Mouse (Mus musculus) spleen, postnatal 4 days (tissue): ENCODE data around the gene Brk1.
A peak's percentile ranks its signal among the peaks of the same experiment; 100 is the strongest.

Source experiments
- DNase-seq, 2 experiments: peaks; one replicate each; pipeline ENCODE4 v3.0.0; 2022; ENCODE audit warnings: low spot score in 2 of 2

The Brk1 gene

GRCm38 (mm10) chr6:113604432-113605223, at the start of gene Brk1:
Brk1 (plus strand) TSS chr6:113604772.
- DNase-seq = peak; percentile 83 to 93

DNA sequence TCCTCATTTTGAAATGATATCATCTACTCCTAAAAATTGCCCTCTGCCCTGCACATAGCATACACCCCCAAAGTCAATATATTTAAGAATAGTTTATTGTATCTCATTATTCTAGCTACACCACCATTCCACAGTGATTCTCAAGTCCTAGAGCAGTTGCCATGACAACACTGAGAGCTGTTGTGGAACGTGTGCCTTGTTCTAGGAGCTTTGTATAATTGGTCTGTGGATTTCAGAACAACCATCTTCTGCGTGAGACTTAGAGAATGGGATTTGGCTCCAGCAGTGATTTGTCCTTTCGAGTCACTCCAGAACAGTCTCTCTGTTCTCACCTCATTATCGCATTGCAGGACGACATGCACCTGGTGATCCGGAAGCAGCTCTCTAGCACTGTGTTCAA, 44.8 kb upstream of the Brk1 start:
- DNase-seq = no peak

DNA sequence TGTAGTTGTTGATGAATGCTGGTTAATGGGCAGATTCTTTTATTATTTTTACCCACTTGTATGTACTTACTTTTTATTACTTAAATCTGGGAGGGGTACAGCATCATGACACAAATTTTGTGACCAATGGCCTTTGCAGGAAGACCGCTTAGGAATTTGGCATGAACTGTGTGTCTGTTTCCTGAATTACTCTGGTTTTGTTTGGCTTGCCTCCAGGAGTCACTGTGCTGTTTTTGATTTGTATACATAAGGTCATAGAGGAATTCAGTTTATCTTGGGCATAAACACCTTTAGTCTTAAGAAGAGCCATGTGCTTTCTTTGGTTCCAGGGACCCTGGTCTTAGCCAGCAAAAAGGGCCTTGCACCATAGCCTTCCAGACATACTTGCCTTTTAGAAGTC, 40.0 kb upstream of the Brk1 start:
- DNase-seq = no peak

GRCm38 (mm10) chr6:113576044-113576443, 28.5 kb upstream of the Brk1 start:
- DNase-seq = no peak

DNA sequence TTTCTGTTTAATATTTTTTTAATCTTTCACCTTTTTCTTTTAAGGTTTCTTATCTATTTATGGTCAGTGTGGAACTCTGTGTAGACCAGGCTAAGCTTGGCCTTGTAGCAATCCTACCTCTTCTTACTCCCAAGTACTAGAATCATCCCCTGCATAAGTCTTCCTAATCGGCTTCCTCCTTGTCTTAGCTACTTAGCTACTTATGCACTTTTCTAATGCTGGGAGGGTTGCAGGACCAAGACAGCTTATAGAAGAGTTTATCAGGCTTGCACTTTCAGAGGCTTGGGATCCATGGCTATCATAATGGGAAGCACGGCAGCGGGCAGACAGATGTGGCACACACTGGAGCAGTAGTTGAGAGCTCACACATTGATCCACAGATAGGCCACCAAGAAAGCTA, 25.3 kb upstream of the Brk1 start:
- DNase-seq = no peak

GRCm38 (mm10) chr6:113583023-113583422, 21.5 kb upstream of the Brk1 start:
- no peak for DNase-seq

DNA sequence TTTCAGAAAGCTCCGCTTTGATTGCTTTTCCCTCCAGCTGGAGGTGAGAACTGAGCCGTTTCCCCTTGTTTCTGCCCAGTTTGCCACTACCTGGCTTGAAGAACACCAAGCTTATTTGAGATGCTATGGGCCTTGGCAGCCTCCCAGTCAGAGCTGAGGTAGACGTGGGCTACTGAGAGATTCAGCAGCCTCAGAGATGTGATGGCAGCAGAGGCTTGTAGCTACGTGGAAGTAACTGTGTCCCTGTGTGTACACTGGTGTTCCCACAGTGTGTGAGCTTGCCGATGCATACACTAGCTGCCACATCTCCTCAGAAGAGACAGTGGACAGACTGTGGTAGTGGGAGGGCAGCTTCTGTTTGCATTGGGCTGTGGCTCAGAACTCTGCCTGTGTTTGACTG, 19.5 kb upstream of the Brk1 start:
- no peak for DNase-seq

DNA sequence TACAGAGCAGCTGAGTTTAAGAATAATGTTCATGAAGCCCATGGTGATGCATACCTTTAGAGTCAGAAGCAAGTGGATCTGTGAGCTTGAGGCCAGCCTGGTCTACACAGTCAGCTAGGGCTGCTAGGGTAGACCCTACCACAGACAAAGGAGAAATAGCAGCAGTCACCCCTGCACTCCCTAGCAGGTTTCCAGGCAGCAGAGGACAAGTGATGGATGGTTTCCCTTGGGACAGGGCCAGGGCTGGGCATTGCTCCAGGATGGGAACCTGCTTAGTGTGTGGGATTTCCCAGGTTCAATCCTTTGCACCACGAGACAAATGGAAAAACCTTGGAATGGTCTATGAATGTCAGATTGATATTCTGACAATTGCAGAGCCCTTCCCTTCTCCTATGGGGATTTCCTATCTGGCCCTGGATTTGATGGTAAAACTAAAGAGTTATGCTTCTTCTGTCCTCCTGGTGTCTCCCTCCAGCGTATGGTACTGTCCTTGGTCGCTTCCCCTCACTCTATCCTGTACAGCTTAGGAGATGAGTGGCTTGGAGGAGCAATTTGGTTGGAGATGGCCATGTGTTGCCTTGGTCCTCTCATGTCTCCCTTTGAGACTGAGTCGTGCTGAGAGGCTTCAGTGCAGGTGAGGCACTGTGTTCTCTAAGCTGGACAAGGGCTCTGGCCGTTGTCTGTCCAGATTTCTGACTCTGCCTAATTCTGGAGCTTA, 17.9 kb upstream of the Brk1 start:
- DNase-seq = no peak

GRCm38 (mm10) chr6:113592637-113593036, 11.9 kb upstream of the Brk1 start:
- DNase-seq = no peak

GRCm38 (mm10) chr6:113597945-113598344, 6.6 kb upstream of the Brk1 start:
- no peak for DNase-seq

- DNase-seq = no peak
Measured at GRCm38 (mm10) chr6:113599833-113600232, 4.7 kb upstream of the Brk1 start.

- no peak for DNase-seq
Measured at GRCm38 (mm10) chr6:113600543-113601139, 3.9 kb upstream of the Brk1 start, which contains the start of gene Fancd2os. Fancd2os (minus strand) TSS chr6:113600715.

DNA sequence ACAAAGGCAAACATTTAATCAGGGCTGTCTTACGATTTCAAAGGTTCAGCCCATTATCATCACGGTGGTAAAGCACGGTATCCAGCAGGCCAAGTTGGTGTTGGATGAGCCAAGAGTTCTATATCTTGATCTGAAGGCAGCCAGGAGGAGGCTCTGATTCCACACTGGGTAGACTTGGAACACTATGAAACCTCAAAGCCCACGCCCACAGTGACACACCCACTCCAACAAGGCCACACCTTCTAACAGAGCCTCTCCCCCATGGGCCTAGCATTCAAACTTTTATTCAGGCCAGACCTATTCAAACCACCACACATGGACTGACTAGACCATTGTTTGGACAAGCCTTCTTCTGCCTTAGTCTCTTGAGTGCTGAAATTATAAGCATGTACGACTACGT, 1.8 kb upstream of the Brk1 start:
- DNase-seq = no peak

DNA sequence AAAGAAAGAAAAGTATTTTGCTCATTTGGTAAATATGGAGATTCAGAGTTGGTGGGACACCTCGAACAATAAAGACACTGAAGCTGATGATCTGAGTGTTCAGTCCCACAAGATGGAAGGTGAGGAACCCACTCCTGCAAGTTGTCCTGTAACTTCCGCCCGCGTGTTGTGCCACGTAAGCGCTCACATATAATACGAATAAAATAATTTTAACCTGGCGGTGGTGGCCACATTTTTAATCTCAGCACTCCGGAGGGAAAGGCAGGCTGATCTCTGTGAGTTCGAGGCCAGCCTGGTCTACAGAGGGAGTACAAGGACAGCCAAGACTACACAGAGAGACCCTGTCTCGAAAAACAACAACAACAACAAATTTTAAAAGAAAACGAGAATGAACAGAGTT, 579 bp upstream of the Brk1 start:
- no peak for DNase-seq

DNA sequence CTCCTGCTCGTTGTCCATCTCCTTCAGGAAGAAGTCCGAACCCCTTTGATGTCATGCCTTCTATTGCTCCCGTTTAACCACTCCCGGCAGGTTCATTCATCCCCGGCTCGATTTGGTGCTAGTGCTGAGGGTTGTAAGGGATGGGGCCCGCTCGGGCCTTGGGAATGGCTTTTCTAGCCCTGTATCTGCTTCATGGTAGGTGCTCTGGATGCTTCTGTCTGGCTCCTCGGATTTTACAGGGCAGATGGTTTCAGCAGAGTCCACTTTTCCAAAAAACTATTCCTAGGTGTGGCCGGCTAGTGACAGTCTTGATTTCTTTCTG, 613 bp downstream of the Brk1 start:
- DNase-seq = no peak

- no peak for DNase-seq
Measured at GRCm38 (mm10) chr6:113608871-113609270, 4.3 kb downstream of the Brk1 start.

- no peak for DNase-seq
Measured at GRCm38 (mm10) chr6:113609293-113609692, 4.7 kb downstream of the Brk1 start.

- no peak for DNase-seq
Measured at GRCm38 (mm10) chr6:113612258-113612969, 7.8 kb downstream of the Brk1 start.

- no peak for DNase-seq
Measured at GRCm38 (mm10) chr6:113614152-113614551, 9.6 kb downstream of the Brk1 start.

- DNase-seq = no peak
Measured at GRCm38 (mm10) chr6:113614997-113615396, 10.4 kb downstream of the Brk1 start.

GRCm38 (mm10) chr6:113615489-113615888, 10.9 kb downstream of the Brk1 start:
- DNase-seq = no peak

DNA sequence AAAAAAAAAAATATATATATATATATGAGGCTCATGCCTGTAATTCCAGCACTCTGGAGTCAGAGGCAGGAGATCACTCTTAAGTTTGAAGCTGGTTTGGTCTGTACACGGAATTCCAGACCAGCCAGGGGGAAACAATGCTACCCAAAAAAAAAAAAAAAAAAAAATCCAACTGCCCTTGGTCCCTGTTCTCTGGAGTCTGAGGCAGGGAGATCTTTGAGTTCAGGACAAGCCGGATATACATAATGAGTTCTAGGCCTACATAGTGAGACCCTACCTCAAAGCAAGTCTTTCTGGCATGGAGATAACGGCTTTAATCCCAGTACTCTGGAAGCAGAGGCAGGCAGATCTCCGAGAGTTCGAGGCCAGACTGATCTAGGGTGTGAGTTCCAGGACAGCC, 18.8 kb downstream of the Brk1 start:
- DNase-seq = no peak
